Mouse (Mus musculus) kidney, adult 2 months (tissue): Measurements from ENCODE around the gene Usp48. TPM values are rescaled to one million over a fixed set of nuclear protein-coding genes. Genes with fewer than 3 reads are reported as not detected.

Source experiments
- DNase-seq: peaks from one replicate; pipeline ENCODE4 v3.0.0; 2021
- H3K27ac ChIP-seq: fragments of 200-500 bp; 2 replicates; pipeline ENCODE4 v1.5.1; 2012; ENCODE audit warnings: low read depth, low read length, control low read depth, inconsistent platforms; ENCODE audit not compliant: insufficient read depth
- H3K27me3 ChIP-seq: fragments of 200-500 bp; replicated peaks from 2 replicates; pipeline ENCODE4 v1.6.1; 2012; ENCODE audit warnings: mild to moderate bottlenecking, moderate library complexity, low read length, inconsistent platforms; ENCODE audit not compliant: control insufficient read depth, insufficient read depth
- H3K36me3 ChIP-seq: fragments of 200-500 bp; 2 replicates; pipeline ENCODE4 v1.6.1; 2012; ENCODE audit warnings: mild to moderate bottlenecking, moderate library complexity, low read length, inconsistent platforms; ENCODE audit not compliant: control insufficient read depth, insufficient read depth
- H3K4me1 ChIP-seq: fragments of 200-500 bp; 2 replicates; pipeline ENCODE4 v1.6.1; 2011; ENCODE audit warnings: low read length; ENCODE audit not compliant: control insufficient read depth, insufficient read depth
- H3K4me3 ChIP-seq: fragments of 200-500 bp; 2 replicates; pipeline ENCODE4 v1.5.1; 2011; ENCODE audit warnings: mild to moderate bottlenecking, low read depth, low read length, control low read depth; ENCODE audit not compliant: insufficient read depth
- CTCF ChIP-seq: fragments of 200-500 bp; conservative IDR thresholded peaks from 2 replicates; pipeline ENCODE4 v1.5.1; 2011; ENCODE audit warnings: low read depth, mild to moderate bottlenecking, control low read depth, low read length, moderate library complexity, mixed read lengths; ENCODE audit not compliant: insufficient read depth, insufficient read length
- POLR2A ChIP-seq: fragments of 200-500 bp; IDR thresholded peaks from one replicate; pipeline ENCODE4 v1.6.1; 2011; ENCODE audit warnings: low read depth, low read length, control low read depth
- WGBS: fragments of 180-500 bp; shearing (Covaris S2); methylation state at CpG from one replicate; pipeline ENCODE4 v1.1.7; 2018; 5-methylcytosine and 5-hydroxymethylcytosine counted together
- polyA plus RNA-seq: library from polyadenylated mRNA; depleted of rRNA; stranded (reverse); fragments of >200 nt; gene quantifications from 2 replicates; pipeline ENCODE4 v1.2.3, GENCODE M21; 2012

Usp48 gene
- polyA plus RNA-seq, 1 experiment = 38.6 TPM

- 92% methylated on average over 2 of the region's 2 CpGs for WGBS
- no peaks in the 10 kb centered on the region for H3K36me3 ChIP-seq
- no peak for TF ChIP-seq CTCF
- no peak for TF ChIP-seq POLR2A
- H3K4me3 ChIP-seq = no peak overlapping the region
- H3K27me3 ChIP-seq = no peaks in the 10 kb centered on the region; the same call in 1 of the 2 replicates
- no peak for DNase-seq
- H3K4me1 ChIP-seq = no peaks in the 10 kb centered on the region
- no peak overlapping the region for H3K27ac ChIP-seq
Observed at GRCm38 (mm10) chr4:137679979-137680550, 86.5 kb downstream of the Usp48 start.

GRCm38 (mm10) chr4:137680721-137681120 is 87.2 kb downstream of the Usp48 start:
- TF ChIP-seq POLR2A (no peak), CTCF (no peak)
- WGBS = 54% methylated on average over 7 of the region's 7 CpGs
- Histone ChIP-seq H3K27ac (peak overlapping the region; percentile 58), H3K36me3 (no peaks in the 10 kb centered on the region), H3K4me1 (no peaks in the 10 kb centered on the region), H3K4me3 (no peak overlapping the region), H3K27me3 (no peaks in the 10 kb centered on the region; the same call in 1 of the 2 replicates)
- DNase-seq = no peak

GRCm38 (mm10) chr4:137681408-137682104 is 88.0 kb downstream of the Usp48 start:
- Histone ChIP-seq H3K36me3 (no peaks in the 10 kb centered on the region), H3K4me3 (peak overlapping the region; percentile 49), H3K4me1 (no peaks in the 10 kb centered on the region), H3K27me3 (no peaks in the 10 kb centered on the region), H3K27ac (peak overlapping the region; percentile 95)
- 4% methylated on average over 52 of the region's 52 CpGs for WGBS
- no peak for TF ChIP-seq POLR2A
- peak; percentile 69 for DNase-seq

GRCm38 (mm10) chr4:137682961-137683453 is 89.5 kb downstream of the Usp48 start:
- Histone ChIP-seq H3K4me1 (peaks cover 5% of the 10 kb centered on the region; the same call in 1 of the 2 replicates), H3K27me3 (no peaks in the 10 kb centered on the region), H3K36me3 (no peaks in the 10 kb centered on the region), H3K4me3 (no peak overlapping the region; the same call in 1 of the 2 replicates), H3K27ac (peak overlapping the region; percentile 14; the same call in 1 of the 2 replicates)
- TF ChIP-seq CTCF (peak; percentile 92), POLR2A (no peak)
- 36% methylated on average over 7 of the region's 7 CpGs for WGBS
- peak; percentile 81 for DNase-seq

- no peak overlapping the region for H3K4me3 ChIP-seq
- H3K4me1 ChIP-seq = peaks cover 5% of the 10 kb centered on the region; the same call in 1 of the 2 replicates
- no peaks in the 10 kb centered on the region for H3K27me3 ChIP-seq
- TF ChIP-seq CTCF (no peak), POLR2A (no peak)
- no peak for DNase-seq
- H3K36me3 ChIP-seq = no peaks in the 10 kb centered on the region
- 35% methylated on average over 9 of the region's 9 CpGs for WGBS
- peak overlapping the region; percentile 59 for H3K27ac ChIP-seq
Observed at GRCm38 (mm10) chr4:137684830-137685343, 91.3 kb downstream of the Usp48 start.

GRCm38 (mm10) chr4:137686303-137686702 is 92.7 kb downstream of the Usp48 start:
- Histone ChIP-seq H3K4me1 (peaks cover 5% of the 10 kb centered on the region; the same call in 1 of the 2 replicates), H3K27me3 (no peaks in the 10 kb centered on the region), H3K27ac (peak overlapping the region; percentile 89), H3K4me3 (no peak overlapping the region), H3K36me3 (no peaks in the 10 kb centered on the region)
- TF ChIP-seq POLR2A = no peak
- no peak for TF ChIP-seq CTCF
- peak; percentile 72 for DNase-seq
- 60% methylated on average over 5 of the region's 5 CpGs for WGBS

- no peaks in the 10 kb centered on the region for H3K27me3 ChIP-seq
- no peak for DNase-seq
- no peak overlapping the region for H3K4me3 ChIP-seq
- peak overlapping the region; percentile 89 for H3K27ac ChIP-seq
- H3K36me3 ChIP-seq = no peaks in the 10 kb centered on the region
- TF ChIP-seq CTCF = no peak
- no peak for TF ChIP-seq POLR2A
- 30% methylated on average over 14 of the region's 14 CpGs for WGBS
- peaks cover 5% of the 10 kb centered on the region; the same call in 1 of the 2 replicates for H3K4me1 ChIP-seq
Observed at GRCm38 (mm10) chr4:137687234-137687825, 93.8 kb downstream of the Usp48 start.
